Mouse (Mus musculus): ENCODE data around the gene Traf3. TPM values are rescaled to one million over a fixed set of nuclear protein-coding genes. Genes with fewer than 3 reads are reported as not detected.

The Traf3 gene
- total RNA-seq, 4 experiments from 2014 or later: 48.0 to 54.3 (median 53.3) TPM

DNA sequence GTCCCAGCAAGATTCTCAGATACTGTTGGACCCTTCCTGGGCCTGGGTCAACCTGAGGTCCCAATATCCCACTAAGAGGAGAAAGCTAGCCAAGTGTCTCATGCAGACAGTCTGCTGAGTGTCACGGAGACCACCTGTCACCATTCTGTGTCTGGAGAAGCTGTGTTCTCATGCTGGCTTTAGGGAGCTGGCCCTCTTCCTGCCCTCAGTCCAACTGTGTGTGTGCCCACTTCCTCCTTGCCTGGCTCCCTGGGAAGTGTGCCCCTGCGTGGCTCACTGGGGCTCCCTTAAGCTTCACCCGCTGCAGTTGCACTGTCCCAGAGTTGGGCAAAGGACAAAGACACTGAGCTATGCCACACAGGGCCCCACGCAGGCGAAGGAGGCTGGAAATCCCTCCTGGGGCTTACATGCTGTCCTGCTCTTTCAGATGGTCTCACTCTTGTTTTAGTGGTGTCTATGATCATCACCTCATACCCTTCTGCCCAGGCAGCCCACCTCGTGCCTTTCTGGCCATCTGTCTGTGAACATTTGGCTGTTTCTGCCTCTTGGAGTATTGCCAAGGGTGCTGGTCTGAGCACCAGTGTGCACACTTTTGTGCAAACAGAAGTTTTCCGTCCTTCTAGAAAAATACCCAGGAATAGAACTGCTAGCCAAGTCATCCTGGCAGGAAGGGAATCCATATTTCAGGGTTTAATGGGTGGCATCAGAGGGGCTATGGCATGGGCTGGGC is 13.0 kb upstream of the Traf3 start:
- DNase-seq (ENCODE audit: low spot score in 2 of 2): no peak

DNA sequence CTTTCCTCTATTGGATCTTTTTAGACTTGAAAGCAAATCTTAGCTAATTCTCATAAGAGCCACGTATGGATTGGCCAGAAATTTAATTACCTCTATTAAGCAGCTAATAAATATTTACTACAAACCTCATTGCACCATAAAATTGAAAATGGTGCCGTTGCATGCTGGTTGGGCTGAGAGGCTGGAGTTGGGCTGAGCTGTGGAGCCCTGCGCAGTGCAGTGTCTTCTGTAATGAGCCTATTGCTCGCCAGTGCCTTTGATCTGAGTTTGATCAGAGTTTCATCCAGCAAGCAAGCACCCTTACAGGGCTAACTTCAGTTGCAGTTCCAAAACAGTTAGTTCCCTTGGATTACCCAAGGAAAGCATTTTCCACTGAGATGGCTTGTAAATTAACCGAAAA is 12.2 kb upstream of the Traf3 start:
- no peak for DNase-seq (ENCODE audit: low spot score in 2 of 2)

DNA sequence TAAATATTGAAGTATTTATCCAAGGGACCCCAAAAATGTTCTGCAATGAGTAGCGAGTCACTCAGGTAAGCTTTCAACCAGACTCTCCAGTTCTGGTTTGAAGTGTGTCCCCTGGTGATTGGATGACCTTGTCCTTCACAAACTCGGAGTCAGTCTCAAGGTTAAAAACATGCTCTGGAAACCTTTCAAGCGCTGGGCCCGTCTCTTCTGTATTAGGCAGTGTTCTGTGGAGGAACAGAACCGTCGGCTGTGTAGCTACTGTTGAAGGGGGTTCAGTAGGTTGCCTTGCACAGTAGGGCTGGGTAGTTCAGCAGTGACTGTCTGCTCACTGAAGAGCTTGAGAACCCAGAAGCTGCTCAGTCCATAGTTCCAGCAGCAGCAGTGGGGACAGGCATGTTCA is 11.5 kb upstream of the Traf3 start:
- DNase-seq (ENCODE audit: low spot score in 2 of 2): no peak

GRCm38 (mm10) chr12:111155756-111156155 is 10.4 kb upstream of the Traf3 start:
- DNase-seq (ENCODE audit: low spot score in 2 of 2): no peak

DNA sequence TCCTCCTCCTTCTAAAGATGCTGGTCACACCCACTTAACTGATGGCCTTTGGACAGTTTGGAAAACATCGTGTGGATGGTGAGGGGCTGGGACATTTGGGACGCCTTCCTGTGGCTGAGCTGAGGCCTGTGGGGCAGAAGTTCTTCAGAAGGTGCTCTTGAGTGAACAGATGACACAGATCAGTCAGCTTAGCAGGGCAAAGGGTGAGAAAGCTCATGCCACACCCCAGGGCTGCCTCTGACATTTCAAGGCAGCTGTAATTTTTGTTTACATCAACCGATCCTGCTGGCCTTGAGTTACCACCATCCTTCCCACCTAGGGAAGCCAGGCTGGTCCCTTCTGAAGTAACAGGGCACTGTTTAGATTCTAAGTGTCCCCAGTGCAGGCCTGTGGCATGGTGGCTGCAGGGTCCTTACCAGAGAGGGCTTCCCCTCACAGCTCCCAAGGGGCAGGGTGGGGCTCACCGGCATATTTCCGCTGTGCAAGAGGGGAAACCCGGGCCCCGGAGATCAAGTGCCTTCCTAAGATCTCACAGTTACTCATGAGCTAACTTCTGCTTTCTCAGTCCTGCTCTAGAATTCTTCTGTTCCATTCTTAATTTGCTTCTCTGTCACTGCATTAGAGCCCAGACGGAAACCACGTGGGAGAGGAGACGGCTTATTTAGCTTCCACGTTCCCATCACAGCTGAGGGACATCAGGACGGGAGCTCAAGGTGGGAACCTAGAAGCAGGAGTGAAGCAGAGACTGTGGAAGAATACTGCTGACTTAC is 6.3 kb upstream of the Traf3 start:
- no peak for DNase-seq (ENCODE audit: low spot score in 2 of 2)

DNA sequence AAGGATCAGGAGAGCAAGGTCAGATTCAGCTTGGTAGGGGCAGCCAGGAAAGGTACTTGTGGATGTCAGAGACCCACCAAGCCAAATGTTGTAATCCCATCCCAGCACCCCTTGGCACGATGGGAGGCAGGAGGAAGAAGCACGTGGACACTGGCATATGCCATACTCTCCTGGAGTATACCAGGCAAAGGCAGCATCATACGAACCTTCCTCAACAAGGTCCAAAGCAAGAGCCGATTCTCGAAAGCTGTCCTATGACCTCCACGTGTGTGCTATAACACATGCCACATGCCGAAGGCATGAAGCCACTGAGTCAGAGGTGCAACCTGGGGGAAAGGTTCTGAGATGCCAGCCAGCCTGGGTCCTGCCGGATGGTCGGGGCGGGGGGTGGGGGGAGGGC is 5.3 kb upstream of the Traf3 start:
- DNase-seq (ENCODE audit: low spot score in 2 of 2): no peak

DNA sequence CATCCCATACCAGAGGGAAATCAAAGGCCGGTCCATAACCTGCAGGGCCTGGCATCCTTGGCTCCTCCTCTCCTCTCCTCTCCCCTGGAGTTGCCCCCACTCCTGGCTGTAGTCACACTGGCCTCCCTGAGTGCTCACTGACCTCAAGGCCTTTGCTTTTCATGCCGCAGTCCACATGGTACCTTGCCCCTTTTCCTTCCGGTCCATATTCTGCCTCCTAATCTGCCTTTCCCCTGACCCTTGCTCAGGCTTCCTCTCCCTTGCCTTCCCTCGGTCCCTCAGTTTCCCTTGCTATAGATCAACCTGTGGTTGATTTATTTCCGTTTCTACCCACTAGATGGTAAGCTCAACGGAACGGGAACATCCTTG is 4.2 kb upstream of the Traf3 start:
- no peak for DNase-seq (ENCODE audit: low spot score in 2 of 2)

- peak in 1 of 2 experiments; percentile 53 for DNase-seq (ENCODE audit: low spot score in 2 of 2)
Measured at GRCm38 (mm10) chr12:111162312-111163061, 3.7 kb upstream of the Traf3 start.

DNA sequence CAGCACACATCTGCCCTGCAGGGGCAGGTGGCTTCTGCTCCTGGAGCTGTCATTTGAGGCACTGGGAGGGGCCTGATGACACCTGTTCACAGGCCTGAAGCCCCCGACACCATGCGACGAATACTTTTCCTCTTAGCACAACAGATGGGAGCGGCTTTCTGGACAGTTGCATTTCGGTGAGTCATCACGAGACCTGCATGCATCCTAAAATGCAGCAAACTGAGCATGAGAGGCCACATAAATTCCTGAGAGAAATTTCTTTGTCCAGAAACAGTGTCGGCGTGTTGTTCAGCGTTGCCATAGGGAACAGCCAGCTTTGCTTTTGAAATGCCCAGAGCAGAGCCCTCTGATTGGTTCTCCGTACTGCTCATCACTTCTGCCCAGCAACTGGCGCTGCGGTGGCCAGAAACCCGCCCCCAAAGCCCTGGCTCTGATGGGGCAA is 1.8 kb upstream of the Traf3 start:
- DNase-seq (ENCODE audit: low spot score in 2 of 2): peak; percentile 86 to 89

GRCm38 (mm10) chr12:111165146-111165812 is 891 bp upstream of the Traf3 start:
- DNase-seq (ENCODE audit: low spot score in 2 of 2): no peak

GRCm38 (mm10) chr12:111166681-111167289 is 615 bp downstream of the Traf3 start:
- no peak for DNase-seq (ENCODE audit: low spot score in 2 of 2)

GRCm38 (mm10) chr12:111168891-111169290 is 2.7 kb downstream of the Traf3 start:
- DNase-seq (ENCODE audit: low spot score in 2 of 2): no peak

DNA sequence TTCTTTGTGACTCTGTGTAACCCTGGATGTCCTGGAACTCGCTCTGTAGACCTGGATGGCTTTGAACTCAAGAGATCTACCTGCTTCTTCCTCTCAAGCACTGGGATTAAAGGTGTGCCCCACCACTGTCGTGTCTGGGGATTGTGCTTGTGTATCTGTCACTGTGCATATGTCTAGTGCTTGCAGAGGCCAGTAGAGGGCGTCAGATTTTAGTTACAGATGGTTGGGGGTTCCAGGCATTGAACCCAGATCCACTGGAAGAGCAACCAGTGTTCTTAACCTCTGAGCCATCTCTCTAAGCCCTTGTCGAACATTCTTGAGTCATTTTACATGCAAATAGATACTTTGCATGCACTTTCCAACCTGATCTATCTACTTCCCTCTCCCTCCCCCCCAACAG is 12.6 kb downstream of the Traf3 start:
- DNase-seq (ENCODE audit: low spot score in 2 of 2): no peak

GRCm38 (mm10) chr12:111181848-111182247 is 15.7 kb downstream of the Traf3 start:
- no peak for DNase-seq (ENCODE audit: low spot score in 2 of 2)

DNA sequence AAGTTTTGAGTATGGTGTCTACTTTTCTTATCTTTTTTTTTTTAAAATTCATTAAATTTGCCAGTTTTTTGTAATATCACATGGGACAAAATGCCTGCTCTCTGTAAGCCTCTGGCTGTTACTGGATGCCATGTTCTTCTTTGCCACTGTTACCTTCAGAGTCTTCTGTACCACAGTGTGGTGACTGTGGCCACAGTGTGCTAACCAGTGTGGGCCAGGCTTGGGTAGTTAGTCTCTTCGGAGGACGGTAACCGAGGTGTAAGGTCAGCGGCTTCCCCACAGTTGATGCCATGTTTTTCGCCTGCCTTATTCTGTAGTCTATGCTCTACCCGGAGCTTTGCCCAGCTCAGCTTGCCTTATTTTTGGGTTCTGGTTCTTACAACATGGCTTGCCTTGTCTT is 16.2 kb downstream of the Traf3 start:
- no peak for DNase-seq (ENCODE audit: low spot score in 2 of 2)

GRCm38 (mm10) chr12:111184476-111184875 is 18.3 kb downstream of the Traf3 start, which contains the start of gene 4930595D18Rik:
TSS of gene 4930595D18Rik (minus strand) at chr12:111184491.
- no peak for DNase-seq (ENCODE audit: low spot score in 2 of 2)

DNA sequence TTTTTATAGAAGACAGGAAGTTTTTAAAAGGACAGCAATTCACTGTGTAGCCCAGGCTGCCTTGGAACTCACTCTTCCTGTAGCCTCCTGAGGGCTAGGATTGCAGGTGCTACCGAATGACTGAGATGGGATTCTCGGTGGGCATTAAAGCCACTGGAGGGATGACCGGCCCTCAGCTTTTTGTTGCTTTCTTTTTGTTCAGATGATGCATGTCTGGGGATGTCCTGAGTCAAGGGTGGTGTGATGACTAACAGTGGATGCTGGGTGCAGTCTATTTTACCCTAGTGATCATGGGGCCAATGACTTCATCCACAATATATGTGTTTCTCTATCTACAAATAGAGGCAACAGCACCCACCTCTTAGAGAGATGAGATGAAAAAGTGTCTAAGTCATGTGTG is 20.8 kb downstream of the Traf3 start:
- no peak for DNase-seq (ENCODE audit: low spot score in 2 of 2)

- DNase-seq (ENCODE audit: low spot score in 2 of 2): no peak
Measured at GRCm38 (mm10) chr12:111188295-111188694, 22.1 kb downstream of the Traf3 start.

- no peak for DNase-seq (ENCODE audit: low spot score in 2 of 2)
Measured at GRCm38 (mm10) chr12:111190355-111190754, 24.2 kb downstream of the Traf3 start.

DNA sequence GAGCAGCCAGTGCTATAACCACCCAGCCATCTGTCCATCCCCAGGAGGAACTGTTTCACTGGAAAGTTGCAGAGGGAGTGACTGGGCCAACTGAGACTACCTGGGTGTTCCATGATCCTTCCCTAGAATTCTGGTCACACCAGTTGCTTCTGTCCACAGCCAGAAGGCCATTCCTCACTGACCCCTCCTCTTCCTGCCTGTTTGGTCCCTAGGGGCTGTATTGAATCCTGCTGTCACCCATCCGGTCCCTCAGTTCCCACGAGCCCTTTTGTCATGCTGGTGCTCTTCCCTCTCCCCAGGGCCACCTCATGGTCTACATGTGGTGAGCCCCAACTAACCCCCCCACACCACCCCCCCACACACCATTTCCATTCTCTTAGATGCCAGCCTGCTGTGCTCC is 24.7 kb downstream of the Traf3 start:
- DNase-seq (ENCODE audit: low spot score in 2 of 2): no peak

DNA sequence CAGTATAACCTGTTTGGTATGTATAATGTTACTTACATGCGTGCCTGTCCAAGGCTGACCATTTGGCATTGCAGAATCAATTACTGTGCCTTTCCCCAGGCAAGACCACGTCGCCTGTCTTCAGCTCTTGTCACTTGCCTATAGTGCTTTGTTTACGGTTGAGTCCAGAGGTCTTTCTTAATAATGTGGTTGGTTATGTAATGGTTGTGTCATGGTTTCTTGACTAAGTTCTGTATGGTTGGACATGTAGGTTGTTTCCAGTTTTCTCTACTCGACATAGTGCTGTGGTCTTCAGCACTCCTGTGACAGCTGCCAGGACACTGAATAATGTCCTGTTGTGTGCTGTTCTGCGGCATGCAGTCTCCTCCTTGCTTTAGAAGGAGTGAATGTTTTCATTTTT is 26.6 kb downstream of the Traf3 start:
- DNase-seq (ENCODE audit: low spot score in 2 of 2): no peak

Measured in layer of hippocampus, adult 8-10 months (tissue).